Mouse (Mus musculus): Measurements from ENCODE around the gene 1700034J05Rik. TPM values are rescaled to one million over a fixed set of nuclear protein-coding genes. Genes with fewer than 3 reads are reported as not detected.

1700034J05Rik gene
- polyA plus RNA-seq, 1 experiment from 2014 or later, result 0.39 TPM

GRCm38 (mm10) chr6:146949682-146950453, 4.4 kb downstream of the 1700034J05Rik start:
- Histone ChIP-seq H3K36me3 (no peaks in the 10 kb centered on the region), H3K4me3 (replicated peaks) (no peak overlapping the region), H3K9ac (no peak overlapping the region), H3K27ac (replicated peaks) (no peak overlapping the region; the same call in 1 of the 2 replicates), H3K9me3 (replicated peaks) (no peaks in the 10 kb centered on the region), H3K27me3 (no peaks in the 10 kb centered on the region), H3K4me2 (replicated peaks) (no peak overlapping the region), H3K4me1 (peaks cover 13% of the 10 kb centered on the region)
- no peak for ATAC-seq (ENCODE audit: insufficient number of reproducible peaks, low FRiP score, low TSS enrichment, low read depth)
- 51% methylated on average over 10 of the region's 10 CpGs for WGBS

GRCm38 (mm10) chr6:146947186-146947585, 7.0 kb downstream of the 1700034J05Rik start:
- Histone ChIP-seq H3K4me1 (peaks cover 19% of the 10 kb centered on the region), H3K27me3 (no peaks in the 10 kb centered on the region), H3K9me3 (replicated peaks) (no peaks in the 10 kb centered on the region), H3K27ac (replicated peaks) (no peak overlapping the region), H3K9ac (no peak overlapping the region), H3K4me3 (replicated peaks) (no peak overlapping the region), H3K36me3 (no peaks in the 10 kb centered on the region), H3K4me2 (replicated peaks) (no peak overlapping the region)
- 66% methylated on average over 4 of the region's 4 CpGs for WGBS
- no peak for ATAC-seq (ENCODE audit: insufficient number of reproducible peaks, low FRiP score, low TSS enrichment, low read depth)

DNA sequence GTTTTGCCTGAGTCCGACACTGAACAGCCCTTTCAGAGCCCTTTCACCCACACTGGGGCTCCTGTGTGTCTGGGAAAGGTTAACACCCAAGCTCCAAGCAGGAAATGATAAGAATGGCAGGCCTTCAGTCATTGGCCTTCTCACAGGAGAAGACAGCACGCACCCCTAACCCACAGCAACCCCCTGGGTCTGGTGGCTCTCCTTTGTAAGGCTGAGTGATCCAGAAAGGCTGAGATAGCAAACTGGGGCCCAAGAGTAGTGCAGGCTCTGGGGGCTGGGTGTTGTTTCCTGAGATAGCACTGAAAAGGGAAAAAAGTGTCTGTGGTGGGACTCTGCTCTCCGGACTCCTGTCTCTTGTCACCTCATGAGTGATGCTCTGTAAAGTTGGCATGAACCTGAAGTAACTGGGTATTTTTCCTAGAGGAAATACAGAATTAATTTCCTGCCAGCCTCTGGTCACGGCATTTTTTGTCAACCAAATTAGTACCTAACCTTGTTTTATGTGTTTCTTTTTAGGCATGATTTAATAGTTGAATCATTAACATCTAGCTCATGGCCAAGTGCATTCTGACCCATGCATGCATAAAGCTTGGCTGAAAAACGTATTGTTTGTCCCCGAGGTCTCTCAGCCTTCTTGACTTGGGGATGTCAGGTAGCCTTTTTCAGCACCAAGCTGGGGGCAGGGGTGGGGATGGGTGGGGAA, 7.7 kb downstream of the 1700034J05Rik start:
- 82% methylated on average over 6 of the region's 6 CpGs for WGBS
- Histone ChIP-seq H3K4me1 (peaks cover 19% of the 10 kb centered on the region), H3K4me3 (replicated peaks) (no peak overlapping the region), H3K27ac (replicated peaks) (no peak overlapping the region), H3K9me3 (replicated peaks) (no peaks in the 10 kb centered on the region), H3K36me3 (no peaks in the 10 kb centered on the region), H3K9ac (no peak overlapping the region), H3K27me3 (no peaks in the 10 kb centered on the region), H3K4me2 (replicated peaks) (no peak overlapping the region)
- ATAC-seq (ENCODE audit: insufficient number of reproducible peaks, low FRiP score, low TSS enrichment, low read depth), result no peak

GRCm38 (mm10) chr6:146944830-146945229, 9.4 kb downstream of the 1700034J05Rik start:
- H3K27me3 ChIP-seq, result no peaks in the 10 kb centered on the region
- H3K4me3 ChIP-seq (replicated peaks), result no peak overlapping the region
- H3K9ac ChIP-seq, result no peak overlapping the region
- 63% methylated on average over 4 of the region's 4 CpGs for WGBS
- no peaks in the 10 kb centered on the region for H3K9me3 ChIP-seq (replicated peaks)
- peaks cover 22% of the 10 kb centered on the region for H3K4me1 ChIP-seq
- H3K27ac ChIP-seq (replicated peaks), result peak overlapping the region; percentile 7; the same call in 1 of the 2 replicates
- H3K36me3 ChIP-seq, result 0 out of 2 replicates have a peak, but pooled peaks cover under 1% of the 10 kb centered on the region
- H3K4me2 ChIP-seq (replicated peaks), result no peak overlapping the region
- ATAC-seq (ENCODE audit: insufficient number of reproducible peaks, low FRiP score, low TSS enrichment, low read depth), result no peak

DNA sequence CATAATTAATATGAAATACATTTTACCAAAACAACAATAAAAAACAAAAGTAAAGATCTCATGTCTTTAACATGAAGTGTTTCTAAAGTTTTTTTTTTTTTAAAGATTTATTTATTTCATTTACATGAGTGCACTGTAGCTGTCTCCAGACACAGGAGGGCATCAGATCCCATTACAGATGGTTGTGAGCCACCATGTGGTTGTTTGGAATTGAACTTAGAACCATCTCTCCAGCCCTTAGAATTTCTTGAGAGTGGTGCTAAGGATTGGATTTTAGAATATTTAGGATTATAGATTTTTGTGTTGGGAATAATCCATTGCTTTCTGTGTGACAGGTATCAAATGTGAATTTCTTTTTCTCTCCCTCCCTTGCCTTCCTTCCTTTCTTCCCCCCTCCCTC, 10.2 kb downstream of the 1700034J05Rik start:
- H3K27ac ChIP-seq (replicated peaks), result no peak overlapping the region
- H3K9me3 ChIP-seq (replicated peaks), result no peaks in the 10 kb centered on the region
- no peak overlapping the region for H3K9ac ChIP-seq
- peaks cover 22% of the 10 kb centered on the region for H3K4me1 ChIP-seq
- peaks cover 8% of the 10 kb centered on the region for H3K36me3 ChIP-seq
- H3K4me2 ChIP-seq (replicated peaks), result no peak overlapping the region
- no peaks in the 10 kb centered on the region for H3K27me3 ChIP-seq
- ATAC-seq (ENCODE audit: insufficient number of reproducible peaks, low FRiP score, low TSS enrichment, low read depth), result no peak
- no peak overlapping the region for H3K4me3 ChIP-seq (replicated peaks)

GRCm38 (mm10) chr6:146941505-146942275, 12.5 kb downstream of the 1700034J05Rik start:
- no peaks in the 10 kb centered on the region for H3K27me3 ChIP-seq
- peaks cover 10% of the 10 kb centered on the region for H3K36me3 ChIP-seq
- no peak overlapping the region for H3K9ac ChIP-seq
- no peak for ATAC-seq (ENCODE audit: insufficient number of reproducible peaks, low FRiP score, low TSS enrichment, low read depth)
- no peaks in the 10 kb centered on the region for H3K9me3 ChIP-seq (replicated peaks)
- H3K4me1 ChIP-seq, result peaks cover 12% of the 10 kb centered on the region
- 73% methylated on average over 7 of the region's 7 CpGs for WGBS
- H3K27ac ChIP-seq (replicated peaks), result no peak overlapping the region
- no peak overlapping the region for H3K4me3 ChIP-seq (replicated peaks)
- no peak overlapping the region for H3K4me2 ChIP-seq (replicated peaks)

DNA sequence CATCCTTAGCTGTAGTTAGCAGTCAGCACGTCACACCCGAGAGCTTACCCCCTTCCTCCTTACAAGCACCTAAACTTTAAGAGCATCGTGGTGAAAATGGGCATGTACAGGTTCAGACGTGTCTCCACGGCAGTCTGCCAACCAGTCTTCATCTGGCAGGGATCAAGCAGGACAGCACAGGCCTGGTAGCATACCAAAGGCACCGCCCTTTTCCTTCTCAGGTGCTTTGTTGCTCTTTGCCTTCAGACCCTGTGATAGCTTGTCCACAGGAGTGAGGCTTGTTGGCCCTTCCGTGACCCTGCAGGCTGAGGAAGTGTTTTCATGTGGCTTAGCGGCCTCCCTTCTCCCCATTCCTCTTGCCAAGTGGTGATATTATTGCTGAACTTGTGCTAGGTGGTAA, 15.2 kb downstream of the 1700034J05Rik start:
- Histone ChIP-seq H3K36me3 (peaks cover 10% of the 10 kb centered on the region), H3K9me3 (replicated peaks) (no peaks in the 10 kb centered on the region), H3K4me2 (replicated peaks) (no peak overlapping the region), H3K27ac (replicated peaks) (no peak overlapping the region), H3K4me3 (replicated peaks) (no peak overlapping the region), H3K27me3 (no peaks in the 10 kb centered on the region), H3K4me1 (0 out of 2 replicates have a peak, but pooled peaks cover 3% of the 10 kb centered on the region), H3K9ac (no peak overlapping the region)
- WGBS, result 76% methylated on average over 8 of the region's 8 CpGs
- peak; percentile 78 for ATAC-seq (ENCODE audit: insufficient number of reproducible peaks, low FRiP score, low TSS enrichment, low read depth)

DNA sequence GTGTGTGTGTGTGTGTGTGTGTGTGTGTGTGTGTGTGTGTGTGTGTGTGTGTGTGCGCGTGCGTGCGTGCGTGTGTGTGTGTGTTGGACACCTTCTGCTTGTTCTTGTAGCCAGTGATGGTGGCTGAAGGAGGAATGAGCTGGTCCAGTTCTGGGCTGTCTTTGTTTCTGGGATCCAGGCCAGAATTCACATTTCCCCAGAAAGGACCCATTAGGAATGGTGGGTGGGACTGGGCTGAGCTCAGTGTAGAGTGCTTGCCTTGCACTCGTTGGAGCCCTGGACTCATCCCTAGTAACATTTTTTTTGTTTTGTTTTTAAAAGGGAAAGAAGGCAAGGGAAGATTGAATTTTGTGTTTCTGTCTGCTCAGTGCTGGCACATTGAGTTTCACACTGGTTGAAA, 18.3 kb downstream of the 1700034J05Rik start:
- no peak overlapping the region for H3K9ac ChIP-seq
- H3K9me3 ChIP-seq (replicated peaks), result no peaks in the 10 kb centered on the region
- peaks cover 10% of the 10 kb centered on the region for H3K36me3 ChIP-seq
- no peak overlapping the region for H3K4me2 ChIP-seq (replicated peaks)
- no peak overlapping the region for H3K4me3 ChIP-seq (replicated peaks)
- WGBS, result 70% methylated on average over 6 of the region's 6 CpGs
- H3K27ac ChIP-seq (replicated peaks), result no peak overlapping the region
- ATAC-seq (ENCODE audit: insufficient number of reproducible peaks, low FRiP score, low TSS enrichment, low read depth), result no peak
- H3K27me3 ChIP-seq, result no peaks in the 10 kb centered on the region
- H3K4me1 ChIP-seq, result peaks cover 13% of the 10 kb centered on the region; the same call in 1 of the 2 replicates

DNA sequence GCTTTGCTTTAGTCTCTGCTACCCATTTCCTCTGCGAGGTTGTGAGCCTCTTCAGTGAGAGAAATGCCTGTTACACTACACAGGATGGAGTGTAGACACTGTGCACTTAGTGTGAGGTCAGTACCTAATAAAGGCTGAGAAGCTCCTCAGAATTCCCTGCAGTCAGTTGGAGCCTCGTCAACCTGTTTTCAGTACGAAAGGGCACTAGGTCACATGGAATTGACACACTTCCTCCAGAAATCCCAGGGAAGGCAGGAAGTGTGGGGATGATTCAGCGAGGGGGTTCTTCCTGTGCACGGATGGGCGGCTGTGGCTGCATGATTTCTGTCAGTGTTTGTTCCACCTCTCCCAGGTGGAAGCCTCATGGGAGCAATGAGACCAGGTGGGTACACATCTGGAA, 21.1 kb downstream of the 1700034J05Rik start:
- ATAC-seq (ENCODE audit: insufficient number of reproducible peaks, low FRiP score, low TSS enrichment, low read depth), result no peak
- no peaks in the 10 kb centered on the region for H3K36me3 ChIP-seq
- H3K4me3 ChIP-seq (replicated peaks), result no peak overlapping the region
- no peaks in the 10 kb centered on the region for H3K9me3 ChIP-seq (replicated peaks)
- H3K27ac ChIP-seq (replicated peaks), result peak overlapping the region; percentile 28; the same call in 1 of the 2 replicates
- H3K9ac ChIP-seq, result no peak overlapping the region
- no peaks in the 10 kb centered on the region for H3K27me3 ChIP-seq
- H3K4me1 ChIP-seq, result peaks cover 18% of the 10 kb centered on the region; the same call in 1 of the 2 replicates
- H3K4me2 ChIP-seq (replicated peaks), result no peak overlapping the region
- WGBS, result 35% methylated on average over 6 of the region's 6 CpGs

- Histone ChIP-seq H3K36me3 (no peaks in the 10 kb centered on the region), H3K9ac (no peak overlapping the region), H3K4me1 (peaks cover 28% of the 10 kb centered on the region; the same call in 1 of the 2 replicates), H3K4me3 (replicated peaks) (no peak overlapping the region), H3K9me3 (replicated peaks) (no peaks in the 10 kb centered on the region), H3K27ac (replicated peaks) (no peak overlapping the region), H3K4me2 (replicated peaks) (no peak overlapping the region), H3K27me3 (no peaks in the 10 kb centered on the region)
- 51% methylated on average over 2 of the region's 2 CpGs for WGBS
- ATAC-seq (ENCODE audit: insufficient number of reproducible peaks, low FRiP score, low TSS enrichment, low read depth), result no peak
Observed at GRCm38 (mm10) chr6:146929031-146929430, 25.2 kb downstream of the 1700034J05Rik start.

- H3K9me3 ChIP-seq (replicated peaks), result no peaks in the 10 kb centered on the region
- no peak overlapping the region for H3K9ac ChIP-seq
- 24% methylated on average over 3 of the region's 3 CpGs for WGBS
- H3K27ac ChIP-seq (replicated peaks), result peak overlapping the region; percentile 68
- H3K4me3 ChIP-seq (replicated peaks), result no peak overlapping the region
- peaks cover 26% of the 10 kb centered on the region; the same call in 1 of the 2 replicates for H3K4me1 ChIP-seq
- no peaks in the 10 kb centered on the region for H3K27me3 ChIP-seq
- H3K4me2 ChIP-seq (replicated peaks), result no peak overlapping the region
- no peak for ATAC-seq (ENCODE audit: insufficient number of reproducible peaks, low FRiP score, low TSS enrichment, low read depth)
- no peaks in the 10 kb centered on the region for H3K36me3 ChIP-seq
Observed at GRCm38 (mm10) chr6:146928108-146928507, 26.1 kb downstream of the 1700034J05Rik start.

Data from embryonic facial prominence, embryonic 15.5 days (tissue).